Mouse (Mus musculus) neural tube, embryonic 15.5 days (tissue): ENCODE data around the gene Pcca. TPM values are rescaled to one million over a fixed set of nuclear protein-coding genes. Genes with fewer than 3 reads are reported as not detected.

Experiments used
- ATAC-seq: fragments of 200-750 bp; cut with Nextera tagmentation; 2 replicates; pipeline ENCODE4 v1.8.0; 2017; ENCODE audit warnings: mild to moderate bottlenecking, moderate TSS enrichment, moderate library complexity; ENCODE audit not compliant: low FRiP score
- H3K27ac ChIP-seq: fragments of 300-500 bp; sonication (generic); replicated peaks from 2 replicates; pipeline ENCODE4 v1.5.1; 2015; ENCODE audit warnings: mild to moderate bottlenecking, inconsistent platforms
- H3K27me3 ChIP-seq: fragments of 300-500 bp; sonication (generic); replicated peaks from 2 replicates; pipeline ENCODE4 v1.6.1; 2015; ENCODE audit warnings: inconsistent platforms
- H3K36me3 ChIP-seq: fragments of 300-500 bp; sonication (generic); 2 replicates; pipeline ENCODE4 v1.6.1; 2015; ENCODE audit warnings: inconsistent platforms
- H3K4me1 ChIP-seq: fragments of 300-500 bp; sonication (generic); 2 replicates; pipeline ENCODE4 v1.6.1; 2015; ENCODE audit warnings: inconsistent platforms
- H3K4me2 ChIP-seq: fragments of 300-500 bp; sonication (generic); 2 replicates; pipeline ENCODE4 v1.6.1; 2015; ENCODE audit warnings: inconsistent platforms, mild to moderate bottlenecking, moderate library complexity
- H3K4me3 ChIP-seq: fragments of 300-500 bp; sonication (generic); replicated peaks from 2 replicates; pipeline ENCODE4 v1.5.1; 2015; ENCODE audit warnings: mild to moderate bottlenecking, inconsistent platforms
- H3K9ac ChIP-seq: fragments of 300-500 bp; sonication (generic); replicated peaks from 2 replicates; pipeline ENCODE4 v1.6.1; 2015; ENCODE audit warnings: mild to moderate bottlenecking, inconsistent platforms
- H3K9me3 ChIP-seq: fragments of 300-500 bp; sonication (generic); replicated peaks from 2 replicates; pipeline ENCODE4 v1.6.1; 2016; ENCODE audit warnings: inconsistent platforms
- WGBS: fragments of 180-500 bp; shearing (Covaris S2); methylation state at CpG from one replicate; pipeline ENCODE4 v1.1.7; 2015; ENCODE audit warnings: mixed read lengths; 5-methylcytosine and 5-hydroxymethylcytosine counted together
- polyA plus RNA-seq: library from polyadenylated mRNA; unstranded; fragments of >200 nt; fragmentation: Nextera tagmentation; extraction: Ambion mirVana; gene quantifications from 2 replicates; pipeline ENCODE4 v1.2.1, GENCODE M21; 2015

Pcca gene
- polyA plus RNA-seq, 1 experiment from 2014 or later, result 27.5 TPM

DNA sequence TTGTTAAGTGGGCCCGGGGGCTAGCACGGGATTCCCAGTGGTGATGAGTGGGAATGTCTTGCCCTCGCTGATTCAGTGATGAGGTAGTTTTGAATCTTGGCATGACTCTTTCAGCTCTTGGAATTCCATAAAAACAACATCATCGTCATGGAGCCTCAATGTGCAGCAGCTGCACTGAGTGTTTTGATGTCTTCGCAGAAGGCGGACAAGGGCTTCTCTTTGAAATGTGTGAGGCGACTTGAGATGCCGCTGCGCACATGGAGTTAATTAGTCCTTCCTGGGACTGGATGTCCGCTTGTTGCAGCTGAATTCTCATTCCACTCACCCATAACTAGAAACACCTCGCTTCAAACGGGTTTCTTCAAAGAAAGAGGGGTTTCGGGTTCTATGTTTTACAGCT, 221.4 kb downstream of the Pcca start:
- 86% methylated on average over 13 of the region's 13 CpGs for WGBS
- Histone ChIP-seq H3K27me3 (no peaks in the 10 kb centered on the region), H3K4me2 (no peak overlapping the region), H3K9me3 (no peaks in the 10 kb centered on the region), H3K36me3 (no peaks in the 10 kb centered on the region), H3K27ac (no peak overlapping the region), H3K4me3 (no peak overlapping the region), H3K4me1 (no peaks in the 10 kb centered on the region), H3K9ac (no peak overlapping the region)
- ATAC-seq, result no peak

DNA sequence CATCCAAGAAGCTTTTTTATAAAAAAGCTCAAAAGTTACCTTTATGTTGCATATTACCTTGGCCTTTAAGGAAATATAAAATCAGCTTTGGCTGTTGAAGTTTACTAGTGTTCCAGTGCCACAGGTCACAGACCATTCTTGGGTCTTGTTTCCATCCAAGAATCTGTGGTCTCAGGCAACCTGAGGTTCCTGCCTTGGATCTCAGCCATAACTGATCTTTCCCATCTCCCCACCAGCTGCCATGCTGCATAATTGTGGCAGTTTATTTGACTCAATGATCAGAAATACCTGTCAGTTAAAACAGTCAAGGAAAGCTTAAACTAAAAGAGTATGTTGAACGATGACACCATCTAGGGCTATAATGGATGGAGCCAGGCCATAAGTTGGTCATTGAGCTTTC, 222.5 kb downstream of the Pcca start:
- H3K4me3 ChIP-seq, result no peak overlapping the region
- 94% methylated on average over 1 of the region's 1 CpGs for WGBS
- H3K36me3 ChIP-seq, result no peaks in the 10 kb centered on the region
- no peaks in the 10 kb centered on the region for H3K4me1 ChIP-seq
- H3K9ac ChIP-seq, result no peak overlapping the region
- H3K27me3 ChIP-seq, result no peaks in the 10 kb centered on the region
- no peak overlapping the region for H3K4me2 ChIP-seq
- no peaks in the 10 kb centered on the region for H3K9me3 ChIP-seq
- H3K27ac ChIP-seq, result no peak overlapping the region
- no peak for ATAC-seq

DNA sequence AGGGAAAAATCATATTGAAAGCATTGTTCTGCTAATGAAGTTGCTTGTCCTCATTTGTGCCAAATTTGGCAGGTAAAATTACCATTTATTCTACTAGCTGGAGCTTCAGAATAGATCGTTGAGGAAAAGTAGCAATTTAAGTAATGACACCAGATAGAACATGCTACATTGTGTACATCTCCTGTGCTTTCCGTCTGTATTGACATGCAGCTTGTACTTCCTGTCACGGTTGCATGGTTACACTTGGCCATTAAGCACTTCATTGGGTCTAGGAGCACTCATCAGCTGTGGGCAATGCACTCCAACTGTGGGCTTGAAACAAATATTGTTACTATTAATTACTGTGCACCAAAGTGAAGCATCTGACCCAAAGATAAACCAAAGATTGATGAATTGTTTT, 225.8 kb downstream of the Pcca start:
- H3K4me2 ChIP-seq, result no peak overlapping the region
- WGBS, result 54% methylated on average over 3 of the region's 3 CpGs

DNA sequence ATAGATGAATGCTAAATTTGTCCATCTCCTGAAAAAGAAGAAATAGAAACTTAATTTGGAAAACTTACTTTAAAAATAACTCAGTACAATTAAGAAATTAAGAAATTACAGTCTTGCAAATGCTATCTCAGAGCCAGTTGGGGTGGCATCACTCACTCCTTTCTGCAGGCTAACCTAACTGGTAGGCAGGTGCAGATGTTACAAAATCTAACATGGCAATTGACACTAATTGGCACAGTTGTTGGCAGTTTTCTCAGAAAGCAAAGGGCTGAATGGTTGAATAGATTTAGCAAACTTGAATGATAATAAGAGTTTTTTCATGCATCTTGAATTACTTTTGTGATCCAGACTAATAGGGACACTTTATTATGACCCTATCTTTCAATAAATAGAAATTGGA, 226.7 kb downstream of the Pcca start:
- no peak for ATAC-seq
- no peaks in the 10 kb centered on the region for H3K27me3 ChIP-seq
- no peak overlapping the region for H3K4me3 ChIP-seq
- no peak overlapping the region for H3K9ac ChIP-seq
- no peak overlapping the region for H3K27ac ChIP-seq
- H3K4me2 ChIP-seq, result no peak overlapping the region
- H3K9me3 ChIP-seq, result no peaks in the 10 kb centered on the region
- H3K4me1 ChIP-seq, result no peaks in the 10 kb centered on the region
- no peaks in the 10 kb centered on the region for H3K36me3 ChIP-seq

More for the DNA sequence above, 225.8 kb downstream of the Pcca start:
- no peak overlapping the region for H3K9ac ChIP-seq
- H3K4me3 ChIP-seq, result no peak overlapping the region
- H3K36me3 ChIP-seq, result no peaks in the 10 kb centered on the region
- no peak for ATAC-seq
- no peak overlapping the region for H3K27ac ChIP-seq
- H3K4me1 ChIP-seq, result no peaks in the 10 kb centered on the region
- no peaks in the 10 kb centered on the region for H3K27me3 ChIP-seq
- H3K9me3 ChIP-seq, result no peaks in the 10 kb centered on the region

DNA sequence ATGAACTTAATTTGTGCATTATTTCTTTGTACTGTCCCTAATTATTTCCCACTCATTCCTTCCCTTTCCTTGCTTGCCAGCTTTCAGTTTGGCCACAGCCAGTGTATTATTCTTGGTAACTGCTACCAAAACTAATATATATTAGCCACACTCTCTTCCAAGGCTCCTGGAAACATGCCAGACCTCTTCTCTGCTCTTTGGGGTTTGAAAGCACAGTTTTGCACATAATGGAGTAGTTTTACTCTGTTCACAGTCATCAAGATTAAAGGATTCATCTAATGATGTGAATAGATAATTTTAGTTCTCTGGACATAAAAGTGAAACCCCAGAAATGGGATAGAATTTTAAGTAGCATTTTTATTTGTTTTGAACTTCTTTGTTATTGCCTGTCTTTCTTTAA, 228.5 kb downstream of the Pcca start:
- Histone ChIP-seq H3K36me3 (no peaks in the 10 kb centered on the region), H3K4me1 (no peaks in the 10 kb centered on the region), H3K4me2 (no peak overlapping the region), H3K27me3 (no peaks in the 10 kb centered on the region), H3K4me3 (no peak overlapping the region), H3K9ac (no peak overlapping the region), H3K27ac (no peak overlapping the region), H3K9me3 (no peaks in the 10 kb centered on the region)
- no peak for ATAC-seq

DNA sequence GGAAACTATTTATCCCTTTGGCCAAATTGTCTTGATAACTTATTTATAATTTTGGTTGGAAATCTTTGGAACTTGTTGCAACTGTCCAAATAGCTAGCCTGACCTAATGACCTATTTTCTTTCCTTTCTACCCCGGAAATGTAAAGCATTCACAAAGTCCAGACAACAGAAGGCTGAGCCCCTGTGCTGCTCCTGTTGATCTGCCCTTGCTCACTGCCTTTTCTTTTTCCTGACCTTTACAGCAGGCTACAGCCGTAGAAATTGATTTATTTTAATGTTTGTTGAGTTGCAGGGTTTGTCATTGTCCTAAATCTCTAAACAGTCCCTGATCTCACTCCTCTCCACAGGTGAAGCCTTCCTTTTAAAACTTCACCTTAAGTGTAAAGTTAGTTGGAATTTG, 231.8 kb downstream of the Pcca start:
- Histone ChIP-seq H3K27me3 (no peaks in the 10 kb centered on the region), H3K4me1 (no peaks in the 10 kb centered on the region), H3K36me3 (no peaks in the 10 kb centered on the region), H3K9me3 (no peaks in the 10 kb centered on the region), H3K9ac (no peak overlapping the region), H3K4me2 (no peak overlapping the region), H3K27ac (no peak overlapping the region), H3K4me3 (no peak overlapping the region)
- WGBS, result 46% methylated on average over 2 of the region's 2 CpGs
- ATAC-seq, result no peak

DNA sequence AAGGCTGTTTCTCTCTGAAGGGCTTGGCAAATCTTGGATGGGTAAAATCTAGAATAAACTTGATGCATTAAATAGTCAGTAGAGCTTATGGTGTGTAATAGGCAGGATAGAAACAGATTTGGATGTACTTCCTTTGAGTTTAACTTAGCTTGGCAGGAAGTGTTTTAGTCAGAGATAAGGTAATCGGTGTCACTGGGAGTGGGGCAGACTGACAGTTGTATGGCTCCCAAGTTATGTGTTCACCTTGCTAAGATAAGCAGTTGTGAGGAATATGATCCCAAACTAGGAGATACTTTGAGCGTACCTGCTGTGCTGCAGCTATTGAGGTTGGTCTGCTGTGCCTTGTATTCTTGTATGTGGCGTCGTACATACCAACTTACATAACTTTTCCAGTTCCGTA, 232.3 kb downstream of the Pcca start:
- no peaks in the 10 kb centered on the region for H3K27me3 ChIP-seq
- H3K4me3 ChIP-seq, result no peak overlapping the region
- H3K27ac ChIP-seq, result no peak overlapping the region
- H3K4me2 ChIP-seq, result no peak overlapping the region
- ATAC-seq, result no peak
- no peaks in the 10 kb centered on the region for H3K36me3 ChIP-seq
- no peaks in the 10 kb centered on the region for H3K4me1 ChIP-seq
- no peaks in the 10 kb centered on the region for H3K9me3 ChIP-seq
- no peak overlapping the region for H3K9ac ChIP-seq
- WGBS, result 93% methylated on average over 5 of the region's 5 CpGs

DNA sequence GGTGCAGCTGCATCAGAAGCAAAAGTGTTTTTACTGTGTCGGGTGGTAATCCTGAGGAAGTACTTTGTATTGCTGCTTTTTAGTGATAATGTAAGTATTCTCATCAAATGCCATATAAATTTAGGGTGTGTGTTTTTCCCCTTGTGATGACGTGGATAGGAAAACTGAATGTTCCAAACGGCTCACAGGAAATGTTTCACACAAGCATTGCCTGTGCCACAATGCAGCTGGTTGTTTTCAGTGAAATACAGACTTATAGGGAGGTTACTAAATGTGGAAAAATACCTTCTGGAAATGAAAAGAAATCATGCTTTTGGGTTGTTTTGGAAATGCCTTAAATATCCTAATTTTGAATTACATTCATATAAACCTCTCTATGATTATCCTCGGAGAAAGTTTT, 250.6 kb downstream of the Pcca start:
- H3K9ac ChIP-seq, result no peak overlapping the region
- no peak for ATAC-seq
- no peaks in the 10 kb centered on the region for H3K36me3 ChIP-seq
- no peaks in the 10 kb centered on the region for H3K9me3 ChIP-seq
- no peaks in the 10 kb centered on the region for H3K4me1 ChIP-seq
- WGBS, result 81% methylated on average over 4 of the region's 4 CpGs
- H3K4me3 ChIP-seq, result no peak overlapping the region
- H3K27ac ChIP-seq, result no peak overlapping the region
- H3K27me3 ChIP-seq, result no peaks in the 10 kb centered on the region
- H3K4me2 ChIP-seq, result no peak overlapping the region

DNA sequence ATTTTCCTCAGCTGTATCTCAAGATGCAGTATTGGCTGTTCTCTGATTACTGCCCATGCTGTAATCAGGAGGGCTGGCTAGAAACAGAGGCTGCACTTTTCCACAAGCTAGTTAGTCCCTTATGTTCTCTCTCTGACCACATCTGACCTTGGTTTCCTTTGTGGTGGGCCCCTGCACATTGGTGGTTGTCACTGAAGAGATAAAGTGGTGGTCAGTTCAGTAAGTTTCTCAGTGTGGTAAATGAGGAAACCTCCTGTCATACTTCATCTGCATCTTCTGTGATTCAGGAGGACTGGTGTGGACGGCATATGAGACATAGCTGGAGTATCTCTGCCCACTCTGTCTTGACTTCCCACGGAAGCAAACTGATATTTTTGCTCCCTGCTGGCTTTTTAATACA, 254.1 kb downstream of the Pcca start:
- H3K4me3 ChIP-seq, result no peak overlapping the region
- no peaks in the 10 kb centered on the region for H3K9me3 ChIP-seq
- H3K27me3 ChIP-seq, result no peaks in the 10 kb centered on the region
- H3K36me3 ChIP-seq, result no peaks in the 10 kb centered on the region
- no peaks in the 10 kb centered on the region for H3K4me1 ChIP-seq
- H3K4me2 ChIP-seq, result no peak overlapping the region
- H3K9ac ChIP-seq, result no peak overlapping the region
- WGBS, result 85% methylated on average over 2 of the region's 2 CpGs
- no peak for ATAC-seq
- H3K27ac ChIP-seq, result no peak overlapping the region

DNA sequence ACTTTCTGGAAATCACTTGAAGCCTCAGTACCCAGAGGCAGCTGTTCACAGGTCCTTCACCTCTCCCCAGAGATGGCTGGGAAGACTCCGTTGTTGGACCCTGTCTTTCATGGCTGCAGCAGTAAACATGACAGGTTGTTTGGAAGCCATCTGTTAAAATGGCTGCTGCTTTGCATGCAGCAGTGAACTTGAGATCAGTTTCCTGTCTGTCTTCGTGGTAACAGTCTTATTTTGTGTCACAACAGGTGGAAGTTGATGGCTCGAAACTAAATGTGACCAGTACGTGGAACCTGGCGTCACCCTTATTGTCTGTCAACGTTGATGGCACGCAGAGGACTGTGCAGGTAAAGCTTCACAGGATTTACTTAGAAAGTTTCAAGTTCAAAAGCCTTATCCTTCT, 256.0 kb downstream of the Pcca start:
- Histone ChIP-seq H3K36me3 (no peaks in the 10 kb centered on the region), H3K9ac (no peak overlapping the region), H3K4me1 (no peaks in the 10 kb centered on the region), H3K4me2 (no peak overlapping the region), H3K9me3 (no peaks in the 10 kb centered on the region), H3K27me3 (no peaks in the 10 kb centered on the region), H3K27ac (no peak overlapping the region), H3K4me3 (no peak overlapping the region)
- ATAC-seq, result no peak
- WGBS, result 81% methylated on average over 7 of the region's 7 CpGs

DNA sequence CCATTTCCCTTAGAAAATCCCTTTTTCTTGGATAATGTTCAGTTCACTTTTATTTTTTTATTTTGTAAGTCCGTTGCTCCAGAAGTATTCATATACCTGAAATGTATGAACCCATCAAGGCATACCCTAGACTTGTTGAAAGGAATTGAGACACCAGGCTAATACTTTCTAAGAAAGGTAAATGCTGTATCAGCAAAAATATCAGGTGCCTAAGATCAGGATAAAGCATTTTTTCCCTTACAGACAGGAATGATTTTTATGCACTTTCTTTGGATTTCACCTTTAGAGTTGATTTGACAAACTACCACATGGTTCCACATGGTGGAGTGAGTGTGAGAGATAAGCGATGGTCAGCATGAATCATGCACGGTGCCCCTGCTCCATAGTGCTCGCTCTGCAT, 259.2 kb downstream of the Pcca start:
- 91% methylated on average over 4 of the region's 4 CpGs for WGBS
- Histone ChIP-seq H3K9ac (no peak overlapping the region), H3K36me3 (no peaks in the 10 kb centered on the region), H3K27ac (no peak overlapping the region), H3K4me3 (no peak overlapping the region), H3K27me3 (no peaks in the 10 kb centered on the region), H3K9me3 (no peaks in the 10 kb centered on the region), H3K4me1 (no peaks in the 10 kb centered on the region), H3K4me2 (no peak overlapping the region)
- ATAC-seq, result no peak

DNA sequence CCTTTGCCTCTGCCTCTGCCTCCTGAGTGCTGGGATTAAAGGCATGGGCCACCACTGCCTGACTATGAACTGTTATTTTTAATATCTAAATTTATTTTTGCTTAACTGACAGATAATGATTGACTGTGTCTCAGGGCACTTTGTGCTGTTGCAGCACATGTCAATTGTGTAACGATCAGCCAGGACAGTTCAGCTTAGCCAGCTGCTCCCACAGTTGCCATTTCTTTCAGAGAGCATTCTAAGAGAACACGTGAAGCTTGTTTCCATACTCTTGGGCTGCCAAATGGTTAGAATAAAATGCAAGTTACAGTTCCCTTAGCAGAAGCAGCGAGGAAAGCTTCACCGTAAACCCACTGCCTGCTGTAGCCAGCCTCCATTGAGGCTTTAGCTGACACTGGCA, 266.2 kb downstream of the Pcca start:
- H3K4me3 ChIP-seq, result no peak overlapping the region
- WGBS, result 71% methylated on average over 4 of the region's 4 CpGs
- no peak overlapping the region for H3K27ac ChIP-seq
- no peaks in the 10 kb centered on the region for H3K27me3 ChIP-seq
- ATAC-seq, result no peak
- H3K9ac ChIP-seq, result no peak overlapping the region
- H3K4me2 ChIP-seq, result no peak overlapping the region
- H3K36me3 ChIP-seq, result no peaks in the 10 kb centered on the region
- H3K4me1 ChIP-seq, result no peaks in the 10 kb centered on the region
- no peaks in the 10 kb centered on the region for H3K9me3 ChIP-seq

DNA sequence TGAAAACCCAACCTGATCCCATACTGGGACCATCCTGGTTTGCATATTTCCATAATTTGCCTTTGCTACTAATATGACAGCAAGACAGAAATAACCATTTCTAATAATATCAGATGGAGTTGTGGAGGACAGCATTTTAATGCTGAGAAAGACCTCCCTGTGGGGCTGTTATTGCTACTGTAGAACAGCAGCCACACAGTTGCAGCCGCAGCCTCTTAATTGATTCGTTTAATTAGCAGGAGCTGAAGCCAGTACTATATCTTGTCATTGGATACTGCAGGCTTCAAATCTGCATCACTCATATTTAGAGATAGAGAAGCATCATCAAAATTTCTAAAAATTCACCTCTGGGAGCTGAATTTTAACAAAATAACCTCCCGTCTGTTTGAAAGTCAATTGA, 286.9 kb downstream of the Pcca start:
- 38% methylated on average over 3 of the region's 3 CpGs for WGBS
- H3K27ac ChIP-seq, result no peak overlapping the region
- H3K36me3 ChIP-seq, result no peaks in the 10 kb centered on the region
- no peak overlapping the region for H3K9ac ChIP-seq
- H3K4me1 ChIP-seq, result peaks cover 4% of the 10 kb centered on the region; the same call in 1 of the 2 replicates
- no peak overlapping the region for H3K4me2 ChIP-seq
- no peak overlapping the region for H3K4me3 ChIP-seq
- peak; percentile 81 for ATAC-seq
- H3K9me3 ChIP-seq, result no peaks in the 10 kb centered on the region
- no peaks in the 10 kb centered on the region for H3K27me3 ChIP-seq
